Mouse (Mus musculus) liver, embryonic 14.5 days (tissue): ENCODE data around the gene Pikfyve.

Source experiments
- CTCF ChIP-seq: IDR thresholded peaks from 2 replicates; pipeline ENCODE4 v1.5.1; 2016; ENCODE audit warnings: antibody characterized with exemption, low read depth, control low read depth
- EP300 ChIP-seq: IDR thresholded peaks from 2 replicates; pipeline ENCODE4 v1.6.1; 2016; ENCODE audit warnings: antibody characterized with exemption, low read depth

DNA sequence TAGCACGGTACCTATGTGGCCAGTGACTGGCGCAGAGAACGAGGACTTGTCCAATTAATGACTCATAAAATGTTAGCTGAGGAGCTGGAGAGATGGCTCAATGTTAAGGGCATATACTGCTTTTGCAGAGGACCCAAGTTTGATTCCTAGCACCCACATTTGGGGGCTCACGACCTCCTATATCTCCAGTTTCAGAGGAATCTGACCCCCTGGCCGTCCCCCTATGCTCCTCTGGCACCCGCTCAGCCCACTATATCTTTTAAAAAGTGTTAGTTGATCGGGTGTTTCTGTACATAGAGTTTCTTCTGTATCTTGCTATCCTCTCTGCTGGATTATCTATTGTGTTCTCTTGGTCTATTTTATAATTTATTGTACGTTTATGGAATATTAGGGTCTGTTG is 1.5 kb upstream of the Pikfyve start:
- TF ChIP-seq CTCF = no peak
- no peak for TF ChIP-seq EP300
